Mouse (Mus musculus): Measurements from ENCODE around the gene Znhit1. TPM values are rescaled to one million over a fixed set of nuclear protein-coding genes. Genes with fewer than 3 reads are reported as not detected.
"Not testable (repeated sequence)": the region's sequence is repeated elsewhere in the genome, so short reads cannot be mapped to it uniquely, and the experiment has no call there.

Znhit1 gene
- total RNA-seq, 2 experiments from 2014 or later = 58.2 to 67.8 TPM

GRCm38 (mm10) chr5:136958991-136959605 lies 28.7 kb downstream of the Znhit1 start:
- no peak for DNase-seq
- intact Hi-C loops (cut with DNase I) = no loop called here

- no peak for DNase-seq
- intact Hi-C loops (cut with DNase I) = no loop called here
Measured at GRCm38 (mm10) chr5:136957250-136957649, 30.6 kb downstream of the Znhit1 start.

- intact Hi-C loops (cut with DNase I) = no loop called here
- no peak for DNase-seq
Measured at GRCm38 (mm10) chr5:136955622-136956021, 32.2 kb downstream of the Znhit1 start.

- intact Hi-C loops (cut with DNase I) = no loop called here
- DNase-seq = peak; percentile 40 to 43
Measured at GRCm38 (mm10) chr5:136953440-136953951, 34.3 kb downstream of the Znhit1 start.

- intact Hi-C loops (cut with DNase I) = no loop called here
Measured at GRCm38 (mm10) chr5:136953015-136953414, 34.8 kb downstream of the Znhit1 start, which contains the start of gene Fis1. Gene Fis1 (plus strand): TSS chr5:136953275.

GRCm38 (mm10) chr5:136952153-136952552 lies 35.7 kb downstream of the Znhit1 start:
- intact Hi-C loops (cut with DNase I) = no loop called here
- no peak for DNase-seq

More at GRCm38 (mm10) chr5:136953015-136953414, 34.8 kb downstream of the Znhit1 start, which contains the start of gene Fis1:
- DNase-seq = peak; percentile 94

GRCm38 (mm10) chr5:136950521-136950920 lies 37.3 kb downstream of the Znhit1 start:
- intact Hi-C loops (cut with DNase I) = no loop called here

GRCm38 (mm10) chr5:136949551-136950336 lies 38.1 kb downstream of the Znhit1 start:
- DNase-seq; intact Hi-C loops (cut with DNase I): not testable (repeated sequence)

More at GRCm38 (mm10) chr5:136950521-136950920, 37.3 kb downstream of the Znhit1 start:
- no peak for DNase-seq

- intact Hi-C loops (cut with DNase I) = no loop called here
- no peak for DNase-seq
Measured at GRCm38 (mm10) chr5:136947874-136948273, 39.9 kb downstream of the Znhit1 start.

GRCm38 (mm10) chr5:136945084-136945483 lies 42.7 kb downstream of the Znhit1 start:
- intact Hi-C loops (cut with DNase I) = no loop called here

GRCm38 (mm10) chr5:136943382-136943781 lies 44.4 kb downstream of the Znhit1 start:
- intact Hi-C loops (cut with DNase I) = no loop called here
- no peak for DNase-seq

More at GRCm38 (mm10) chr5:136945084-136945483, 42.7 kb downstream of the Znhit1 start:
- DNase-seq = no peak

GRCm38 (mm10) chr5:136942781-136943180 lies 45.0 kb downstream of the Znhit1 start:
- intact Hi-C loops (cut with DNase I) = no loop called here
- DNase-seq = no peak

GRCm38 (mm10) chr5:136940845-136941560 lies 46.8 kb downstream of the Znhit1 start:
- intact Hi-C loops (cut with DNase I) = no loop called here
- DNase-seq = no peak

GRCm38 (mm10) chr5:136940029-136940428 lies 47.8 kb downstream of the Znhit1 start:
- intact Hi-C loops (cut with DNase I); DNase-seq: not testable (repeated sequence)

- DNase-seq = peak in 1 of 2 experiments; percentile 13
- intact Hi-C loops (cut with DNase I) = no loop called here
Measured at GRCm38 (mm10) chr5:136939284-136939683, 48.5 kb downstream of the Znhit1 start.

GRCm38 (mm10) chr5:136937621-136938020 lies 50.2 kb downstream of the Znhit1 start:
- no peak for DNase-seq
- intact Hi-C loops (cut with DNase I) = no loop called here

- intact Hi-C loops (cut with DNase I) = no loop called here
- DNase-seq = no peak
Measured at GRCm38 (mm10) chr5:136936750-136937149, 51.1 kb downstream of the Znhit1 start.

- intact Hi-C loops (cut with DNase I) = no loop called here
- DNase-seq = peak in 1 of 2 experiments; percentile 13
Measured at GRCm38 (mm10) chr5:136935905-136936695, 51.7 kb downstream of the Znhit1 start.

GRCm38 (mm10) chr5:136933930-136934329 lies 53.9 kb downstream of the Znhit1 start:
- intact Hi-C loops (cut with DNase I) = loop anchor here (5.0 kb wide), 1 partner anchor 173 kb away; no protein-coding TSS in a partner anchor

GRCm38 (mm10) chr5:136932956-136933355 lies 54.9 kb downstream of the Znhit1 start:
- DNase-seq = no peak
- intact Hi-C loops (cut with DNase I) = loop anchor here (5.0 kb wide), 1 partner anchor 174 kb away; no protein-coding TSS in a partner anchor

More at GRCm38 (mm10) chr5:136933930-136934329, 53.9 kb downstream of the Znhit1 start:
- no peak for DNase-seq
